Mouse (Mus musculus) CH12.LX (cell line): ENCODE data around the gene Rmi1. TPM values are rescaled to one million over a fixed set of nuclear protein-coding genes. Genes with fewer than 3 reads are reported as not detected.
"Not testable (repeated sequence)": the region's sequence is repeated elsewhere in the genome, so short reads cannot be mapped to it uniquely, and the experiment has no call there.

Source experiments
- DNase-seq: peaks from one replicate; pipeline ENCODE4 v3.0.0-alpha.2; 2013; ENCODE audit errors: extremely low read depth
- H3K27ac ChIP-seq: 2 replicates; pipeline ENCODE4 v1.5.1; 2012; ENCODE audit warnings: low read depth, mild to moderate bottlenecking, control low read depth, moderate library complexity; ENCODE audit not compliant: insufficient read depth
- H3K27me3 ChIP-seq: replicated peaks from 2 replicates; pipeline ENCODE3; 2012; ENCODE audit warnings: inconsistent platforms
- H3K36me3 ChIP-seq, 2 experiments: replicated peaks in 1 of 2; 2 replicates each; pipeline versions ENCODE3 to v1.6.1; 2012; ENCODE audit warnings: inconsistent platforms in 1 of 2, low read length in 1 of 2, mild to moderate bottlenecking in 1 of 2, mixed read lengths in 1 of 2, moderate library complexity in 1 of 2; ENCODE audit not compliant: control insufficient read depth in 1 of 2, insufficient read depth in 1 of 2
- H3K4me1 ChIP-seq, 2 experiments: 2 replicates each; pipeline ENCODE4 v1.6.1; 2012; ENCODE audit warnings: inconsistent platforms in 1 of 2, moderate library complexity in 1 of 2; ENCODE audit not compliant: insufficient read depth in 2 of 2, control insufficient read depth in 1 of 2
- H3K4me2 ChIP-seq: 2 replicates; pipeline ENCODE4 v1.6.1; 2012; ENCODE audit warnings: low read depth, mild to moderate bottlenecking, control low read depth; ENCODE audit not compliant: poor library complexity, insufficient read depth, severe bottlenecking
- H3K4me3 ChIP-seq, 3 experiments: fragments of 150-350 bp in 1 of 3; sonication (generic) in 1 of 3; replicated peaks in 1 of 3; 2 replicates each; pipeline versions ENCODE3 to v1.5.1; 2011 to 2012; ENCODE audit warnings: low read depth in 2 of 3, low read length in 2 of 3, mild to moderate bottlenecking in 2 of 3, moderate library complexity in 2 of 3, control low read depth in 1 of 3, improper control_type of control experiment in 1 of 3, inconsistent platforms in 1 of 3, mixed read lengths in 1 of 3; ENCODE audit not compliant: poor library complexity in 1 of 3
- H3K79me2 ChIP-seq: replicated peaks from 2 replicates; pipeline ENCODE4 v1.6.1; 2012; ENCODE audit warnings: mild to moderate bottlenecking, moderate library complexity; ENCODE audit not compliant: control insufficient read depth, poor library complexity, insufficient read depth, severe bottlenecking; ENCODE audit errors: extremely low read depth
- H3K9ac ChIP-seq: 2 replicates; pipeline ENCODE4 v1.6.1; 2012; ENCODE audit warnings: low read depth, mild to moderate bottlenecking, control low read depth, moderate library complexity; ENCODE audit not compliant: insufficient read depth
- H3K9me3 ChIP-seq: replicated peaks from 2 replicates; pipeline ENCODE3; 2012; ENCODE audit warnings: low read length, inconsistent platforms, mixed read lengths
- CTCF ChIP-seq, 2 experiments: IDR thresholded peaks in 1 of 2; conservative IDR thresholded peaks in 1 of 2; 2 replicates each; pipeline ENCODE4 v1.5.1; 2011 to 2012; ENCODE audit warnings: low read depth in 2 of 2, low read length in 2 of 2, improper control_type of control experiment in 1 of 2, inconsistent platforms in 1 of 2, mild to moderate bottlenecking in 1 of 2, moderate library complexity in 1 of 2
- ELF1 ChIP-seq: IDR thresholded peaks from 2 replicates; pipeline ENCODE4 v1.6.1; 2014; ENCODE audit warnings: low read depth, mild to moderate bottlenecking, inconsistent platforms, low read length, improper control_type of control experiment
- EP300 ChIP-seq: IDR thresholded peaks from 2 replicates; pipeline ENCODE4 v1.6.1; 2011; ENCODE audit warnings: low read length, improper control_type of control experiment
- GABPA ChIP-seq: IDR thresholded peaks from 2 replicates; pipeline ENCODE4 v1.6.1; 2012; ENCODE audit warnings: low read depth, low read length, improper control_type of control experiment, inconsistent platforms; ENCODE audit not compliant: insufficient replicate concordance
- IRF4 ChIP-seq: IDR thresholded peaks from 2 replicates; pipeline ENCODE4 v1.6.1; 2014; ENCODE audit warnings: low read depth, mild to moderate bottlenecking, inconsistent platforms, low read length, improper control_type of control experiment
- JUND ChIP-seq: conservative IDR thresholded peaks from 2 replicates; pipeline ENCODE4 v1.6.1; 2011; ENCODE audit warnings: low read depth, low read length, improper control_type of control experiment
- KAT2A ChIP-seq: IDR thresholded peaks from 2 replicates; pipeline ENCODE4 v1.6.1; 2012; ENCODE audit warnings: low read length, improper control_type of control experiment, inconsistent platforms; ENCODE audit not compliant: insufficient replicate concordance
- MAFK ChIP-seq: IDR thresholded peaks from 2 replicates; pipeline ENCODE4 v1.6.1; 2011; ENCODE audit warnings: low read length, improper control_type of control experiment; ENCODE audit not compliant: insufficient replicate concordance
- MAX ChIP-seq: IDR thresholded peaks from 2 replicates; pipeline ENCODE4 v1.6.1; 2011; ENCODE audit warnings: low read length, improper control_type of control experiment
- MEF2A ChIP-seq: IDR thresholded peaks from 2 replicates; pipeline ENCODE4 v1.6.1; 2014; ENCODE audit warnings: low read depth, mild to moderate bottlenecking, inconsistent platforms, low read length, improper control_type of control experiment, borderline replicate concordance
- MYC ChIP-seq: IDR thresholded peaks from 2 replicates; pipeline ENCODE4 v1.6.1; 2011; ENCODE audit warnings: low read depth, mild to moderate bottlenecking, improper control_type of control experiment, low read length
- POLR2AphosphoS2 ChIP-seq: IDR thresholded peaks from 2 replicates; pipeline ENCODE4 v1.6.1; 2011; ENCODE audit warnings: low read depth, low read length, improper control_type of control experiment
- RCOR1 ChIP-seq: conservative IDR thresholded peaks from 2 replicates; pipeline ENCODE4 v1.6.1; 2012; ENCODE audit warnings: low read depth, mild to moderate bottlenecking, inconsistent platforms, low read length, improper control_type of control experiment
- TBP ChIP-seq: conservative IDR thresholded peaks from 2 replicates; pipeline ENCODE4 v1.6.1; 2011; ENCODE audit warnings: low read depth, low read length, improper control_type of control experiment
- USF2 ChIP-seq: conservative IDR thresholded peaks from 2 replicates; pipeline ENCODE4 v1.6.1; 2011; ENCODE audit warnings: low read depth, low read length, improper control_type of control experiment
- ZMIZ1 ChIP-seq: IDR thresholded peaks from 2 replicates; pipeline ENCODE4 v1.6.1; 2012; ENCODE audit warnings: low read depth, mild to moderate bottlenecking, inconsistent platforms, low read length, improper control_type of control experiment
- dilution Hi-C: fragments of 300-500 bp; cut with MboI; formaldehyde crosslinking; loops from 2 replicates; pipeline ENCODE4 v1.14.3; 2020; ENCODE audit warnings: low sequenced_read_pairs; ENCODE audit not compliant: extremely low pct_unique_long_range_greater_than_20kb, extremely low pct_ligation_motif_present
- in situ Hi-C: fragments of 300-500 bp; cut with MboI; formaldehyde crosslinking; loops from 3 replicates; pipeline ENCODE4 v1.14.3; 2019; ENCODE audit warnings: low sequenced_read_pairs, low pct_ligation_motif_present, low pct_unique_long_range_greater_than_20kb, mixed read lengths
- polyA plus RNA-seq: library from polyadenylated mRNA; unstranded; fragments of >175 nt; gene quantifications from 2 replicates; pipeline ENCODE4 v1.2.1, GENCODE M21; 2012; ENCODE audit warnings: low read depth; ENCODE audit not compliant: insufficient read length
- total RNA-seq, 2 experiments: library from RNA; depleted of rRNA; stranded (reverse); fragments of 300-350 nt in 1 of 2; fragments of >200 nt in 1 of 2; gene quantifications; 2 replicates each; pipeline ENCODE4 v1.2.3; 2012 to 2014

Gene Rmi1
- total and polyA plus RNA-seq, 3 experiments: 6.8 to 11.0 (median 8.4) TPM

GRCm38 (mm10) chr13:58402744-58403110 lies 679 bp downstream of the Rmi1 start:
- H3K9me3 ChIP-seq: no peaks in the 10 kb centered on the region
- dilution Hi-C loops (no loop called here), in situ Hi-C loops (no loop called here)
- H3K9ac ChIP-seq: peak overlapping the region; percentile 79
- H3K36me3 ChIP-seq: peaks cover 7 to 28% of the 10 kb centered on the region in 2 experiments
- H3K27ac ChIP-seq: peak overlapping the region; percentile 83
- H3K79me2 ChIP-seq: peaks cover 38% of the 10 kb centered on the region
- TF ChIP-seq MYC: no peak
- peak; percentile 40 for TF ChIP-seq ELF1
- no peak for TF ChIP-seq MEF2A
- no peak for TF ChIP-seq GABPA
- no peak for TF ChIP-seq RCOR1
- H3K4me2 ChIP-seq: no peak overlapping the region
- H3K4me3 ChIP-seq: peak overlapping the region; percentile 87 to 96 (median 89)
- no peaks in the 10 kb centered on the region for H3K27me3 ChIP-seq
- H3K4me1 ChIP-seq: peaks cover 0 to 16% of the 10 kb centered on the region in 2 experiments; a peak in 2 of 4 replicates
- no peak for DNase-seq

GRCm38 (mm10) chr13:58403243-58403642 lies 1.2 kb downstream of the Rmi1 start, which contains the start of gene Hnrnpk:
Gene Hnrnpk (minus strand): TSS chr13:58403343.
- H3K79me2 ChIP-seq: peaks cover 35% of the 10 kb centered on the region
- H3K9me3 ChIP-seq, dilution Hi-C loops, H3K27me3 ChIP-seq, in situ Hi-C loops, DNase-seq: not testable (repeated sequence)
- H3K9ac ChIP-seq: peak within 1 kb of the TSS; percentile 91
- peak within 1 kb of the TSS; percentile 44 for H3K4me2 ChIP-seq
- H3K36me3 ChIP-seq: peaks cover 6 to 24% of the 10 kb centered on the region in 2 experiments
- H3K27ac ChIP-seq: peak within 1 kb of the TSS; percentile 88
- peak within 1 kb of the TSS; percentile 87 to 96 (median 89) for H3K4me3 ChIP-seq
- H3K4me1 ChIP-seq: peaks cover 0 to 15% of the 10 kb centered on the region in 2 experiments; a peak in 2 of 4 replicates

GRCm38 (mm10) chr13:58411073-58411472 lies 9.0 kb downstream of the Rmi1 start:
- Histone ChIP-seq H3K27ac (no peak overlapping the region), H3K4me3 (no peak overlapping the region), H3K4me1 (peaks cover 0 to 4% of the 10 kb centered on the region in 2 experiments; a peak in 1 of 4 replicates), H3K79me2 (0 out of 2 replicates have a peak, but pooled peaks cover 2% of the 10 kb centered on the region), H3K9me3 (peaks cover 10% of the 10 kb centered on the region), H3K9ac (no peak overlapping the region), H3K4me2 (no peak overlapping the region), H3K27me3 (no peaks in the 10 kb centered on the region), H3K36me3 (peaks cover 3 to 22% of the 10 kb centered on the region in 2 experiments)
- dilution Hi-C loops: no loop called here
- in situ Hi-C loops: no loop called here
- no peak for DNase-seq
- TF ChIP-seq EP300 (no peak), MAFK (no peak), POLR2AphosphoS2 (no peak), KAT2A (no peak), USF2 (no peak), JUND (no peak), TBP (no peak), IRF4 (no peak), MAX (no peak), CTCF (conservative IDR thresholded peaks at IDR 0.05 in 1 of 2, IDR thresholded peaks at IDR 0.05 in 1 of 2; ENCODE audit: low read depth in 2 of 2, low read length in 2 of 2) (no peak), ZMIZ1 (no peak), RCOR1 (no peak)
